Mouse (Mus musculus): ENCODE measurements at regions not wholly inside any gene's neighbourhood (a gene's known extent, or its start where the extent isn't known, plus 50 kb on each side); places are given as distances from the start of the nearest gene placed in this dataset.

DNA sequence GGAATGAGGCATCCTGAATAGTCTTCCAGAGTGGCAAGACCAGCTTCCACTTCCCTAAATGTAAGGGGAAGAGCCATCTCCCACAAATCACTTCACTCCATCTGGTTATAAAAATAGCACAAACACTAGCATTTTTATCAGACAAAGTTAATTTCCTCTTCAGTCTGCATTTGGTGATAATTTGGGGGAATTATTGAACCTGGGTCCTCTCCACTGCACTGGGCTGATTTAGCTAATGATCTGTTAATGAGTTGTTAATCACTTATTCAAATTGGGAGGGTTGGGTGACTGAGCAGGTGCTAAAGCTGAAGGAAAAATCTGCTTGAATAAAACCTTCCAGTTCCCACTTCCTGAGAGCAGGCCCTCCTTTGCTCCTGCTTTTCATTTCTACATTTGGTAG lies 531.4 kb upstream of the Kirrel3 start:
- DNase-seq (ENCODE audit: low spot score), result no peak
